Mouse (Mus musculus) layer of hippocampus, adult 2 months (tissue): ENCODE measurements around the gene Ilvbl. TPM values are rescaled to one million over a fixed set of nuclear protein-coding genes. Genes with fewer than 3 reads are reported as not detected.
A peak's percentile ranks its signal among the peaks of the same experiment; 100 is the strongest.

Experiments
- DNase-seq, 2 experiments: peaks; one replicate each; pipeline ENCODE4 v3.0.0; 2022; ENCODE audit warnings: low spot score in 2 of 2
- H3K27ac ChIP-seq: fragments of 200-600 bp; 2 replicates; pipeline ENCODE4 v1.8.1; 2022
- H3K4me3 ChIP-seq: fragments of 200-600 bp; 2 replicates; pipeline ENCODE4 v1.8.1; 2022; ENCODE audit warnings: mild to moderate bottlenecking
- CTCF ChIP-seq: fragments of 200-600 bp; conservative IDR thresholded peaks from 2 replicates; pipeline ENCODE4 v1.8.1; 2022; ENCODE audit warnings: antibody characterized with exemption, mild to moderate bottlenecking, moderate library complexity
- total RNA-seq, 2 experiments: library from RNA; stranded (reverse); gene quantifications; 2 replicates each; pipeline ENCODE4 v1.2.3; 2021

Gene Ilvbl
- total RNA-seq, 2 experiments from 2014 or later, result 27.8 to 30.2 TPM

- DNase-seq, result no peak
- Histone ChIP-seq H3K27ac (no peak overlapping the region), H3K4me3 (no peak overlapping the region)
- TF ChIP-seq CTCF, result no peak
Observed at GRCm38 (mm10) chr10:78578204-78578603, 4.1 kb downstream of the Ilvbl start.

GRCm38 (mm10) chr10:78581121-78581520 is 7.0 kb downstream of the Ilvbl start:
- DNase-seq, result no peak
- Histone ChIP-seq H3K4me3 (no peak overlapping the region), H3K27ac (no peak overlapping the region)
- no peak for TF ChIP-seq CTCF

GRCm38 (mm10) chr10:78583347-78583746 is 9.2 kb downstream of the Ilvbl start:
- Histone ChIP-seq H3K4me3 (no peak overlapping the region), H3K27ac (no peak overlapping the region)
- DNase-seq, result no peak
- TF ChIP-seq CTCF, result no peak

- Histone ChIP-seq H3K4me3 (no peak overlapping the region), H3K27ac (no peak overlapping the region)
- no peak for DNase-seq
- TF ChIP-seq CTCF, result no peak
Observed at GRCm38 (mm10) chr10:78583939-78584338, 9.8 kb downstream of the Ilvbl start.

GRCm38 (mm10) chr10:78584996-78585395 is 10.8 kb downstream of the Ilvbl start:
- DNase-seq, result no peak
- H3K27ac ChIP-seq, result no peak overlapping the region
- H3K4me3 ChIP-seq, result no peak overlapping the region
- no peak for TF ChIP-seq CTCF

- no peak for TF ChIP-seq CTCF
- no peak overlapping the region for H3K4me3 ChIP-seq
- DNase-seq, result no peak
- H3K27ac ChIP-seq, result no peak overlapping the region
Observed at GRCm38 (mm10) chr10:78585606-78586005, 11.5 kb downstream of the Ilvbl start.

GRCm38 (mm10) chr10:78586026-78586425 is 11.9 kb downstream of the Ilvbl start:
- Histone ChIP-seq H3K27ac (no peak overlapping the region), H3K4me3 (no peak overlapping the region)
- DNase-seq, result no peak
- TF ChIP-seq CTCF, result no peak

GRCm38 (mm10) chr10:78589291-78589690 is 15.1 kb downstream of the Ilvbl start:
- TF ChIP-seq CTCF, result no peak
- no peak overlapping the region for H3K27ac ChIP-seq
- no peak overlapping the region for H3K4me3 ChIP-seq
- DNase-seq, result no peak

GRCm38 (mm10) chr10:78589901-78590300 is 15.8 kb downstream of the Ilvbl start:
- no peak for DNase-seq
- H3K4me3 ChIP-seq, result no peak overlapping the region
- TF ChIP-seq CTCF, result no peak

GRCm38 (mm10) chr10:78590744-78591143 is 16.6 kb downstream of the Ilvbl start:
- H3K4me3 ChIP-seq, result peak overlapping the region; percentile 52
- TF ChIP-seq CTCF, result no peak
- H3K27ac ChIP-seq, result peak overlapping the region; percentile 73; the same call in 1 of the 2 replicates
- DNase-seq, result no peak

More at GRCm38 (mm10) chr10:78589901-78590300, 15.8 kb downstream of the Ilvbl start:
- H3K27ac ChIP-seq, result no peak overlapping the region

- no peak for DNase-seq
- peak; percentile 24; the same call in 1 of the 2 replicates for TF ChIP-seq CTCF
- H3K27ac ChIP-seq, result peak within 1 kb of the TSS; percentile 73; the same call in 1 of the 2 replicates
- H3K4me3 ChIP-seq, result peak within 1 kb of the TSS; percentile 52
Observed at GRCm38 (mm10) chr10:78591406-78592328, 17.5 kb downstream of the Ilvbl start, which contains the start of gene Syde1. Gene Syde1, minus strand, starts transcription at chr10:78591964.

- no peak overlapping the region for H3K27ac ChIP-seq
- H3K4me3 ChIP-seq, result no peak overlapping the region
- TF ChIP-seq CTCF, result no peak
- no peak for DNase-seq
Observed at GRCm38 (mm10) chr10:78592856-78593379, 18.8 kb downstream of the Ilvbl start.

- DNase-seq, result no peak
- Histone ChIP-seq H3K27ac (no peak overlapping the region), H3K4me3 (no peak overlapping the region)
- TF ChIP-seq CTCF, result no peak
Observed at GRCm38 (mm10) chr10:78593736-78594135, 19.6 kb downstream of the Ilvbl start.
